Mouse (Mus musculus) spleen, adult 2 months (tissue): Measurements from ENCODE around the gene Sfxn1. TPM values are rescaled to one million over a fixed set of nuclear protein-coding genes. Genes with fewer than 3 reads are reported as not detected.

ENCODE experiments used
- DNase-seq, 2 experiments: peaks; one replicate each; pipeline versions ENCODE4 v3.0.0 to v3.0.0-alpha.2; 2012 to 2021; ENCODE audit warnings: low spot score in 2 of 2, low read depth in 1 of 2
- H3K27ac ChIP-seq: fragments of 200-500 bp; 2 replicates; pipeline ENCODE4 v1.5.1; 2012; ENCODE audit warnings: low read length, inconsistent platforms; ENCODE audit not compliant: insufficient read depth
- H3K27me3 ChIP-seq: fragments of 200-500 bp; 2 replicates; pipeline ENCODE4 v1.6.1; 2012; ENCODE audit warnings: mild to moderate bottlenecking, moderate library complexity, low read length, inconsistent platforms; ENCODE audit not compliant: control insufficient read depth, insufficient read depth
- H3K36me3 ChIP-seq: fragments of 200-500 bp; 2 replicates; pipeline ENCODE4 v1.6.1; 2012; ENCODE audit warnings: mild to moderate bottlenecking, low read length, inconsistent platforms; ENCODE audit not compliant: control insufficient read depth, insufficient read depth
- H3K4me1 ChIP-seq: fragments of 200-500 bp; 2 replicates; pipeline ENCODE4 v1.6.1; 2011; ENCODE audit warnings: inconsistent platforms; ENCODE audit not compliant: control insufficient read depth, insufficient read depth, insufficient read length
- H3K4me3 ChIP-seq: fragments of 200-500 bp; 2 replicates; pipeline ENCODE4 v1.5.1; 2011; ENCODE audit warnings: mild to moderate bottlenecking, inconsistent platforms; ENCODE audit not compliant: insufficient read depth, insufficient read length; ENCODE audit errors: extremely low read depth
- CTCF ChIP-seq: fragments of 200-500 bp; IDR thresholded peaks from 2 replicates; pipeline ENCODE4 v1.5.1; 2011; ENCODE audit warnings: mild to moderate bottlenecking, inconsistent platforms; ENCODE audit not compliant: insufficient read depth, insufficient read length, insufficient replicate concordance; ENCODE audit errors: extremely low read depth
- POLR2A ChIP-seq: fragments of 200-500 bp; IDR thresholded peaks from 2 replicates; pipeline ENCODE4 v1.6.1; 2011; ENCODE audit warnings: low read depth, low read length, inconsistent platforms
- WGBS: fragments of 180-500 bp; shearing (Covaris S2); methylation state at CpG from one replicate; pipeline ENCODE4 v1.1.7; 2018; 5-methylcytosine and 5-hydroxymethylcytosine counted together
- polyA plus RNA-seq: library from polyadenylated mRNA; depleted of rRNA; stranded (reverse); fragments of >200 nt; gene quantifications from 2 replicates; pipeline ENCODE4 v1.2.3, GENCODE M21; 2012

Gene Sfxn1
- polyA plus RNA-seq, 1 experiment, result 8.7 TPM

DNA sequence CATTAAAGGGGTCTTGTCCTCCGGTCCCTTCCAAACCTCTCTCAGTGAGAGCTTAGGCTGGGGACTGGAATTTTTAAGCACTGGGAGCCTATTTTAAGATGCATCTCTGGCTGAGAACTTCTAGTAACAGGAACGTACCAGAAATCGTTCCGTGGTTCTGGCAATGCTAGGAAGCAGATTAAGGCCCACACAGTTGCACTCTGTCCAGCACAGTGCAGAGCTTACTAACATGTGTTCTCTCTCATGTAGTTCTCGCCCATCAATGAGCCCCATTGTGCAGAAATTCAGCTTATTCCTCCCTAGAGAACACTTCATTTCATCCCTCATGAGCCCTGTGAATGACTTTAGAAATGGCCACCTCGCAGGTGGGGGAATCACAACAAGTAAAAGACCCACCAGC, 44.1 kb downstream of the Sfxn1 start:
- WGBS, result 88% methylated on average over 6 of the region's 6 CpGs
- Histone ChIP-seq H3K27ac (no peak overlapping the region), H3K27me3 (no peaks in the 10 kb centered on the region), H3K4me1 (no peaks in the 10 kb centered on the region), H3K4me3 (no peak overlapping the region), H3K36me3 (no peaks in the 10 kb centered on the region)
- DNase-seq, result no peak
- TF ChIP-seq CTCF, result no peak
- no peak for TF ChIP-seq POLR2A

DNA sequence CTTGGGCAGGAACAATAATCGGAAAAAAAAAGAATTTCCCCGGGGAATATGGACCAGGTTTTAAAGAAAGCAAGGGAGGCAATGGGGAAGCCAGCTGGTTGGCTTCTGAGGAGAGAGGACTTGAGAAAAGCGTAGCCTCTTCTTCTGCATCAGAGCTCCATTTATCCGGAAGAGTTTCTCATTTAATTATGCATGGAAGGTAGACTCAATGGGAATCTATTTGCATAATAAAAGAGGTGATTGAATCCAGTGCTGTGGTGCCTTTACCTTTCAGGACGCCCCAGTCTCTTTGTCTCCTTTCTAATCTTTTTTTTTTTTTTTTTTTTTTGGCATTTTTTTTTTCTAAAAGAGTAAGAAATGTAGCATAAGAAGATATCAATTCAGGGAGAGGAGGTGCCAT, 46.7 kb downstream of the Sfxn1 start:
- WGBS, result 77% methylated on average over 5 of the region's 5 CpGs
- no peaks in the 10 kb centered on the region for H3K4me1 ChIP-seq
- H3K4me3 ChIP-seq, result no peak overlapping the region
- no peak for TF ChIP-seq CTCF
- no peak for TF ChIP-seq POLR2A
- no peaks in the 10 kb centered on the region for H3K27me3 ChIP-seq
- no peak for DNase-seq
- no peak overlapping the region for H3K27ac ChIP-seq
- no peaks in the 10 kb centered on the region for H3K36me3 ChIP-seq

DNA sequence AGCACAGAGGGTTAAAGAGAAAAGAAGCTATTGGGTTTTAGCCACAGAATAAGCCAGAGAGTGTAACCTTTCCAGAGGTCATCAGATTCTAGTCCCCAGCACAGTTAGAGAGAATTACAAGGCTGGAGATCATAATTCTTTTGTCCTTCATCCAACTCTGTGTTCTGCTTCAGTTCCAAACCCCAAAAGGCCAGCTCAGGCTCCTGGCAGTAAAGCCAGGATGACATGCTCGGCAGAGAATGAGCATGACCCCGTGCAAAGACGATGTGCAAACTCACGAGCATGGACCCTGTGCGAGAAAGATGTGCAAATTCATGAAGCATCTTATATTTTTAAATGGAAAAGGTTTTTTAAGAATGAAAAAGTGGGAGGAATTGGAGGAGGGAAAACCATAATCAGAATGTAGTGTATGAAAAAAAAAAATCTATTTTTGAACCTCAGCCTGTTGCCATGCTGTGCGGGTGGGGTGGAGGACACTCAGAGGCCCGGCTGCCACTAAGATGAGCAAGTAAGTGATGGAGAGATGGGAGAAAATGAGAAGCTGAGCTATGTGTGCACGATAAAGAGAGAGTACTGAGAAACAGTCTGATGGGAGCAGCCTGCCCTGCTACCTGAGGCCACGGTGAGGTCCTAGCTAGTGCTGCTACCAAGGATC, 66.2 kb downstream of the Sfxn1 start:
- DNase-seq, result no peak
- Histone ChIP-seq H3K4me1 (no peaks in the 10 kb centered on the region), H3K27ac (no peak overlapping the region), H3K36me3 (no peaks in the 10 kb centered on the region), H3K4me3 (no peak overlapping the region), H3K27me3 (no peaks in the 10 kb centered on the region)
- no peak for TF ChIP-seq POLR2A
- no peak for TF ChIP-seq CTCF
- WGBS, result 91% methylated on average over 9 of the region's 9 CpGs

DNA sequence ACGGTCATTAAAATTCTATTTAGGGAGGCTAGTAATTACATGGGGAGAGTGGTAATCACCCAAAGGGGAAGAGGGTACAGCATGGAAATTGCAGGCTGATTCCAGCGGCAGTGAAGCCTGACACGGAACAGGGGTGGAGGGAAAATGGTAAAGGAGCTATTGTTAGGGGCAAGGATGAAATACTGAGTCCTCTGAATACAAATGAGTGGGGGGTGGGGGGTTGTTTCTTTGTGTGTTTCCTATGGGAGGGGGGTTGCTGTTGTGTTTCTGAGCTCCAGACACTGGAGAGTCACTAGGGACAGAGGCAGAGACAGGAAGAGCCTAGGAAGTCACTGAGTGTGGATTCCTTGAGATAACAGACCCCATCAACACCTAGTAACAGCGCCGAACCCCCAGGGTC, 72.1 kb downstream of the Sfxn1 start:
- TF ChIP-seq POLR2A, result no peak
- TF ChIP-seq CTCF, result no peak
- 53% methylated on average over 5 of the region's 5 CpGs for WGBS
- no peak overlapping the region for H3K27ac ChIP-seq

DNA sequence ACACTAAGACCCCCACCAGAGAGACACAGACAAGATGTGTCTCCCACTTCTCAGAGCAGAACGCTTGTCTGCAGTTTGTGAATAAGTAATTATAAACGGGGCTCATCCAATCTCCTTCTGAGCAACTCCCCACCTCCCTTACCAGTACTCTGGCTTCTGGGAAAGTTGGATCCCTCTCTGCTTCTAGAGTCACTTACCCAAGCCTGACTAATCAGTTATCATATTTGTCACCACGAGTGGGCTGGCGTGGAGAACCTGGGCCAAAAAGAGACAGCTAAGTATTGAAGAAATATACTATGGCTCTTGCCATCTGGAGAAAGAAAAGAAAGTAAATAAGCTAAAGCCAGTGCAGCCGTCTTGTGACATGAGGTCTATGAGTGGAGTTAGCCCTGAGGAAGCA, 73.0 kb downstream of the Sfxn1 start:
- TF ChIP-seq CTCF (no peak), POLR2A (no peak)
- Histone ChIP-seq H3K27ac (no peak overlapping the region), H3K36me3 (no peaks in the 10 kb centered on the region), H3K4me1 (no peaks in the 10 kb centered on the region), H3K27me3 (no peaks in the 10 kb centered on the region), H3K4me3 (no peak overlapping the region)
- DNase-seq, result no peak
- WGBS, result 79% methylated on average over 5 of the region's 5 CpGs

More for the DNA sequence above, 72.1 kb downstream of the Sfxn1 start:
- H3K27me3 ChIP-seq, result no peaks in the 10 kb centered on the region
- no peaks in the 10 kb centered on the region for H3K36me3 ChIP-seq
- no peaks in the 10 kb centered on the region for H3K4me1 ChIP-seq
- no peak for DNase-seq
- no peak overlapping the region for H3K4me3 ChIP-seq

DNA sequence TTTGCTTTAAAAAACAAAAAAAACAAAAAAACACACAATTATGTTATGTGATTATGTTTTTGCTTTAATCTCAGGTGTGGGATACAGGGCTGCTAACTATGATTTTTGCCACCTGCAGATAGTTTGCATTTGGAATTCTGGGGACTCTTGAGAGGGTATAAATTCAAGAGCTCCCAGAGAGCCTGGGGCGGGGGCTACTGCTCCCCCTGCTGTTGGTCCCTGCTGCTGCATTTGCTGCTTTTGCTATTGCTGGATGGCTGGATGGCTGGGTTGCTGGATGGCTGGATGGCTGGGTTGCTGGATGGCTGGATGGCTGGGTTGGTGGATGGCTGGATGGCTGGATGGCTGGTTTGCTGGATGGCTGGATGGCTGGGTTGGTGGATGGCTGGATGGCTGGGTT, 75.7 kb downstream of the Sfxn1 start:
- Histone ChIP-seq H3K27ac (no peak overlapping the region), H3K4me3 (no peak overlapping the region), H3K4me1 (no peaks in the 10 kb centered on the region), H3K27me3 (no peaks in the 10 kb centered on the region), H3K36me3 (no peaks in the 10 kb centered on the region)
- TF ChIP-seq CTCF (no peak), POLR2A (no peak)
- 79% methylated on average over 1 of the region's 1 CpGs for WGBS
- peak in 1 of 2 experiments; percentile 10 for DNase-seq

DNA sequence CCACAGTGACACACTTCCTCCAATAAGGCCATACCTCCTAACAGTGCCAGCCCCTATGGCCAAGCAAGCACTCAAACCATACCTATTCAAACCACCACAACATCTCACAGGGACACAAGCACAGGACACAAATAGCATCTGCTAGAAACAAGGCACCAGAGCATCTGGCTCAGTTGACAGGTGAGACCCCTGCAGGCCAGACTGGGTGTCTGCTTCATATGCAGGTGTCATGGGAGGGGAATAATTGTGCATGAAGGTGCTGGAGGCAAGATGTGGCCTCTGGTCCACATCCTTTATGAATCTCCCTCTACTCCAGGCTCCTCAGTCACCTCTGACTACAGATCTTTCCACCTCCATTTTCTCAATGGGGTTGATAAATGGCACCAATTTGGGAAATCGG, 80.8 kb downstream of the Sfxn1 start:
- 97% methylated on average over 1 of the region's 1 CpGs for WGBS
- Histone ChIP-seq H3K27me3 (no peaks in the 10 kb centered on the region), H3K27ac (no peak overlapping the region), H3K36me3 (no peaks in the 10 kb centered on the region), H3K4me3 (no peak overlapping the region), H3K4me1 (no peaks in the 10 kb centered on the region)
- DNase-seq, result no peak
- no peak for TF ChIP-seq POLR2A
- TF ChIP-seq CTCF, result no peak

DNA sequence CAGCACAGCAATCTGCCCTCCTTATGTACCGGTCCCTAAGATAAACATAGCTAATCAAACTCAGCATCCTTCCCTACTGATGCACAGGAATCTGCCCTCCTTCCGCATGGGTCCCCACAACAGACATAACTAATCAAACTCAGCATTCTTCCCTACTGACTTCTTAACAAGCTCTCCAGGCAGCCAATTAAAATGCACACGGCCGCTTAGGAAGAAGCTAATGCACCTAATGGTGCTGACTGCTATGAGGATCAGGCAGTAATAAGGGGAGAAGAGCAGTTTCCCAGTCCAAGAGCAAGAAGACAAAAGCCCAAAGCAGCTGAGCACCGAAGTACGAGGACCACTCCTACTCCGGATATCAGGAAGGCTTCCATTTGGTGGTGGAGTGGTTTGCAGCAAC, 81.2 kb downstream of the Sfxn1 start:
- DNase-seq, result no peak
- H3K36me3 ChIP-seq, result no peaks in the 10 kb centered on the region
- H3K27ac ChIP-seq, result no peak overlapping the region
- no peaks in the 10 kb centered on the region for H3K27me3 ChIP-seq
- H3K4me3 ChIP-seq, result no peak overlapping the region
- no peaks in the 10 kb centered on the region for H3K4me1 ChIP-seq
- 92% methylated on average over 7 of the region's 7 CpGs for WGBS
- TF ChIP-seq POLR2A (no peak), CTCF (no peak)
